Mouse (Mus musculus): ENCODE measurements around the gene Gm49320. TPM values are rescaled to one million over a fixed set of nuclear protein-coding genes. Genes with fewer than 3 reads are reported as not detected.

The Gm49320 gene
- 0.66 TPM for polyA plus RNA-seq (2017; shearing (Covaris generic))

GRCm38 (mm10) chr8:4238434-4239192 lies at the start of gene Gm49320, which contains the start of gene Map2k7:
Gene Gm49320, plus strand, starts transcription at chr8:4238865.
Gene Map2k7, plus strand, starts transcription at chr8:4238740.

GRCm38 (mm10) chr8:4216791-4217621 lies 21.7 kb upstream of the Gm49320 start, which contains the start of gene Prr36:
Gene Prr36, minus strand, starts transcription at chr8:4217459.

DNA sequence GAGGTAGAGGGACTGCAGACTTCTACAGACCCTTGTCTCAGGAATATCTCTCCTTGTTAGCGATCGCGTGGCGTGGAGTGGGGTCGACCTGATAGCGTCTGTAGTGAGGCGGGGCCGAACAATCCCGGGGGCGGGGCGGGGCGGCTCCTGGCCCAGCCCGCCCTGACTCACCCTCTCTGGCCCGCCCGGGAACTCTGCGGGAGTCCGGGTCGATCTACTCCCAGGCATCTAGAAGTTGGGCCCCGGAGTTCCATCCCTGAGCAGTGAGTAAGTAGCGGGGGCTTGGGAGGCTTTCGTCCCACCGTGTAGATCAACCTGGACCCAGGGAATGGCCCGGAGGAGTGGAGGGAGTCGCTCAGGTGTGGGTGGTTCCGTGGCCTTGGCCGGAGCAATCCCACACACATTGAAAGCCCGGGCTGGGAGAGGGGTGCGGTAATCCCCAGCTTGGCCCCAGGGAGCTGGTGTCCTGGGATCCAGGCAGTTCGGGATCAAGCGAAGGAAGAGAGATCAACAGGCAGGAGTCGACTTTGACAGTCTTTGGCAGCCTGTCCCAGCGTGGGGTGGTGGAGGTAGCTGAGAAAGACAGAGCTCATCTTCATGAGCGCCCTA lies 11.8 kb upstream of the Gm49320 start, which contains the start of gene Lrrc8e:
Gene Lrrc8e, plus strand, starts transcription at position 89 of the 609 bp plus-strand sequence.

DNA sequence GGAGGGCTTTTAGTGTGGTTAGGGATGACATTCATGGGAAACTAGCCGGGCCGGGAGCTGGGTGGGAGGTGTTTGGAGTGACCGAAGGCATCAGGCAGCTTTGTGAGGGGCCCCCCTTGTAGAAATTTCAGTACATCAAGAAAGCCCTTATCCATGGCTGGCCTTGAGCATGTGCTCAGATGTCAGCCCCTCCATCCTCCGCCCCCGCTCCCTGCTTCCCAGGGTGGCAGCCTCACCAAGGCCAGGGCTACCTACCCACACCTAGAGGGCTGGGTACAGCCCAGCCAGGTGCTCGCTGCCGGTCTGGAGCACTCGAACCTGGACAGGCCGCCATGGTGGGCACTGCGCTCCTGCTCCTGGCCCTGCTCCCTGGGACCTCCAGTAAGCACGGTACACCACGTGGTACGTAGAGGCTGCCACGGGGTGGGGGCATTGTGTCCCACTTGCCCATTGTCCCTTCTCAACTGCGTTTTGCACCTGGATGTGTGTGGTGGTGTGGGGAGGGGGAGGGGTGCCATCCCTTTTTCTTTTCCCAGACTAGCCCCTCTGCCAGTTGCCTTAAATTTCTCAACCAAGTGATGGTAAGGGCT lies 9.4 kb downstream of the Gm49320 start, which contains the start of gene Tgfbr3l:
Gene Tgfbr3l, plus strand, starts transcription at position 264 of the 590 bp plus-strand sequence.

DNA sequence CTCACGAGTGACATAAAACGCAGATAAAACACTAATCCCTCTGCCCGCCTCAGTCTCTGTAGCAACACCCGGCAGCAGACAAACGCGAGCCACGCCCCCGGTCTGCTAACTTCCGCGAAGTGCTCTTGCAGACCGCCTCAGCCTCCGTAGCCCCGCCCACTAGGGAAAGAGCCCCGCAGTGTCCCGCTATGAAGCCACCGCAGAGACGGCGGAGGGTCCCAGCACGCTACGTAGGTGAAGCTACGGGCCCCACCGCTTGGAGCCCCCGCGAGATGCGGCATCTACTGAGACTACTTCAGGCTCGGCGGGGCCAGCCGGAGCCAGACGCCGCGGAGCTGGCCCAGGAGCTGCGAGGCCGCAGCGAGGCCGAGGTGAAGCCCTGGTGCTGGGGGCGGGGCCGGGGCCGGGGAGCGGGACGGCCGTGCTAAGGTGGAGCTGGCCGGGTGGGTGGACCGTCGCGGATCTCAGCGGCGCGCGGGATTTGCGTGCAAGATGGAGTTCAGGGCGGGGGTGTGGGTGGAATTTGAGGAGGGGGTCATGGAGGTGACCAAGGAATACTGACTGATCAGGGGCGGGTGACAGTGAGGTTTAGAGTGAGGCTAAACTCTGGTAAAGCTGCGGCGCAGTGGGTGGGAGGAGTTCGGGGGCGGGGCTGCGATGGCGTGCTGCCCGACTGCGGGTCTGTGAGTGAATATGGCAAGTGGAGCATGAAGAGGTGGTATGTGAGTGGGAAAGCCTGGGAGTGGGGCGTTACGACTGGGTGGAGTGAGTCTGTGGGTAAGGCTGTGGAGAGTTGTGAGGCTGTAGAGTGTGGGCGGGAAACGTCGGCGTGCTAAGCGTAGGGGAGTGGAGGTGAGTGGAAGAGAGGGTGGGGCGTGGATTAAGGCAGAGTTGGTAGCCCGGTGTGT lies 14.5 kb downstream of the Gm49320 start, which contains the start of gene Snapc2:
Gene Snapc2, plus strand, starts transcription at position 147 of the 908 bp plus-strand sequence.

GRCm38 (mm10) chr8:4259125-4259804 lies 20.6 kb downstream of the Gm49320 start, which contains the start of gene Ctxn1:
Gene Ctxn1, minus strand, starts transcription at chr8:4259274.

GRCm38 (mm10) chr8:4275275-4276110 lies 36.8 kb downstream of the Gm49320 start, which contains the start of gene Timm44:
Gene Timm44, minus strand, starts transcription at chr8:4275913.

Other genes with a start within 250 kb of the Gm49320 start
- gene Cd209f, start 133.0 kb upstream of the Gm49320 start, polyA plus RNA-seq (2017; shearing (Covaris generic)), result not detected
- gene Cd209g, start 104.8 kb upstream of the Gm49320 start, polyA plus RNA-seq (2017; shearing (Covaris generic)), result 0.07 TPM
- gene Evi5l, start 72.3 kb upstream of the Gm49320 start, polyA plus RNA-seq (2017; shearing (Covaris generic)), result 12.7 TPM
- 0.39 TPM for gene Prr36, start 21.4 kb upstream of the Gm49320 start, polyA plus RNA-seq (2017; shearing (Covaris generic))
- gene Lrrc8e, start 12.0 kb upstream of the Gm49320 start, polyA plus RNA-seq (2017; shearing (Covaris generic)), result 0.07 TPM
- gene Map2k7, start 125 bp upstream of the Gm49320 start, polyA plus RNA-seq (2017; shearing (Covaris generic)), result 76.2 TPM
- 8.9 TPM for gene Tgfbr3l, start 9.3 kb downstream of the Gm49320 start, polyA plus RNA-seq (2017; shearing (Covaris generic))
- 31.9 TPM for gene Snapc2, start 14.2 kb downstream of the Gm49320 start, polyA plus RNA-seq (2017; shearing (Covaris generic))
- gene Ctxn1, start 20.4 kb downstream of the Gm49320 start, polyA plus RNA-seq (2017; shearing (Covaris generic)), result 0.76 TPM
- gene Timm44, start 37.0 kb downstream of the Gm49320 start, polyA plus RNA-seq (2017; shearing (Covaris generic)), result 66.0 TPM
- 14.7 TPM for gene Ccl25, start 86.3 kb downstream of the Gm49320 start, polyA plus RNA-seq (2017; shearing (Covaris generic))
- 14.7 TPM for gene Elavl1, start 86.5 kb downstream of the Gm49320 start, polyA plus RNA-seq (2017; shearing (Covaris generic))

Measured in activated CD4-positive, CD25-positive, alpha-beta regulatory T cell, adult 9 weeks (primary cell).